Comparison of ENCODE assay signal across 17 mouse cellular contexts in genomic region chr6:97693281-97693680, GRCm38 (mm10).
"Had no signal": no experiment of that assay in that cellular context is flagged by ENCODE, and none has a peak within 500 bp of the region (broad histone marks: within the 10 kb centered on the region; RNA-seq: fewer than 3 reads in every experiment).

No protein-coding gene starts in this region.

- H3K36me3 ChIP-seq: midbrain, embryonic 10.5 days; midbrain, embryonic 12.5 days; neural tube, embryonic 13.5 days; neural tube, embryonic 15.5 days had no signal

- H3K27me3 ChIP-seq: neural tube, embryonic 13.5 days; neural tube, embryonic 15.5 days had no signal

- DNase-seq: lung, adult 18-20 months; lung, embryonic 14.5 days; lung, postnatal 10 days; lung, postnatal 4 days; midbrain, embryonic 14.5 days; right cerebral cortex, postnatal 25 days; right cerebral cortex, postnatal 4 days; spleen, adult 18-20 months; thymus, adult 18-20 months; thymus, postnatal 14 days; thymus, postnatal 36 days had no signal

- H3K4me1 ChIP-seq: midbrain, embryonic 10.5 days; midbrain, embryonic 12.5 days; neural tube, embryonic 13.5 days; neural tube, embryonic 15.5 days had no signal

- H3K27ac ChIP-seq: midbrain, embryonic 10.5 days; midbrain, embryonic 12.5 days; neural tube, embryonic 13.5 days; neural tube, embryonic 15.5 days had no signal

- H3K9ac ChIP-seq: lung, embryonic 14.5 days; midbrain, embryonic 12.5 days; neural tube, embryonic 13.5 days; neural tube, embryonic 15.5 days had no signal

- ATAC-seq: midbrain, embryonic 16.5 days had no signal

- H3K4me2 ChIP-seq: lung, embryonic 14.5 days; midbrain, embryonic 12.5 days; neural tube, embryonic 13.5 days; neural tube, embryonic 15.5 days had no signal

- H3K9me3 ChIP-seq: midbrain, embryonic 10.5 days; midbrain, embryonic 12.5 days; neural tube, embryonic 13.5 days; neural tube, embryonic 15.5 days had no signal

- H3K4me3 ChIP-seq: midbrain, embryonic 10.5 days; midbrain, embryonic 12.5 days; myocyte; neural tube, embryonic 13.5 days; neural tube, embryonic 15.5 days had no signal
